Mouse (Mus musculus): Measurements from ENCODE around the gene Rasl12. TPM values are rescaled to one million over a fixed set of nuclear protein-coding genes. Genes with fewer than 3 reads are reported as not detected.

Gene Rasl12
- polyA plus RNA-seq, 1 experiment, result 0.05 TPM

DNA sequence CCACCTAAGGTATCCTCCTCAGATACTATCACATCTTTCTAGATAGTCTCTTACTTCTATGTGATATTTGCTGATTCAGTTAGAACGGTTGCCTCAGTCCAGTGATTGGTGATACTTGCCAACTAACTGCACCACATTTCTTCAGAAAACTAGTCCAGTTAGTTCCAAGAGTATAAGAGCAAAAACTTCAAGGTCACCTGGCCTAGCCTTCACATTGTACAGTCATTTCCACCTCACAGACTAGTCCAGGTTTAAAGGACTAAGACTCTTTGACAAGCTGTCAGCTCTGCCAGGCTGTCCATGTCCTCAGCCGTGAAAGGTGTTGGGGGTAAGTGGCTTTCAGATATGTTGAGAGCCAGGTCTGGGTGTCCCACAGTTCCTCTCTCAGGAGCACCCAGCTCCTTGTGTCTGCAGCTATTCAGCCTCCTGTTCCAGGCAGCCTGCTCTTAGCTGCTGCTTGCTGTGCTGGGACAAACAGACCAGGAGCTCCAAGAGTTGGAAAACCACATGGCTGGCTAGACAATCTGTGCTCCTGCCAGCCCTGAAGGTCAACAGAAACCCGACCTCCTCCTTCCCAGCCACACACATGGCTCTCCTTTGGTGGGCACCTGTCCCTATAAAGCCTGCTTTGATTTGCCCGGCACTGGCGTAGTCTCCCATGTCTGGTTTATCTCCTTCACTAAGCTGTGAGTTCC, 23.7 kb upstream of the Rasl12 start:
- H3K4me3 ChIP-seq (ENCODE audit: insufficient read depth, poor library complexity, severe bottlenecking), result no peak overlapping the region
- no peaks in the 10 kb centered on the region for H3K79me3 ChIP-seq (ENCODE audit: low read depth)
- TF ChIP-seq FOSL1 (IDR thresholded peaks at IDR 0.05; ENCODE audit: insufficient read depth, low read length, poor library complexity, severe bottlenecking) (no peak), MYOD1 (IDR thresholded peaks at IDR 0.05; ENCODE audit: control insufficient read depth, insufficient read length, low read depth) (no peak), MAX (IDR thresholded peaks at IDR 0.05) (no peak), CTCF (IDR thresholded peaks at IDR 0.05; ENCODE audit: control insufficient read depth, insufficient read depth, insufficient read length) (no peak), MYOG (IDR thresholded peaks at IDR 0.05; ENCODE audit: control insufficient read depth, extremely low read depth, insufficient read length) (no peak), USF1 (IDR thresholded peaks at IDR 0.05; ENCODE audit: low read depth) (no peak)
- no peaks in the 10 kb centered on the region for H3K27me3 ChIP-seq (ENCODE audit: control insufficient read depth, insufficient read depth, insufficient read length)
- no peak overlapping the region for H3ac ChIP-seq (ENCODE audit: control insufficient read depth, insufficient read length, low read depth)
- H3K36me3 ChIP-seq (ENCODE audit: control insufficient read depth, insufficient read depth), result no peaks in the 10 kb centered on the region
- H3K79me2 ChIP-seq (ENCODE audit: control insufficient read depth, insufficient read depth), result no peaks in the 10 kb centered on the region

DNA sequence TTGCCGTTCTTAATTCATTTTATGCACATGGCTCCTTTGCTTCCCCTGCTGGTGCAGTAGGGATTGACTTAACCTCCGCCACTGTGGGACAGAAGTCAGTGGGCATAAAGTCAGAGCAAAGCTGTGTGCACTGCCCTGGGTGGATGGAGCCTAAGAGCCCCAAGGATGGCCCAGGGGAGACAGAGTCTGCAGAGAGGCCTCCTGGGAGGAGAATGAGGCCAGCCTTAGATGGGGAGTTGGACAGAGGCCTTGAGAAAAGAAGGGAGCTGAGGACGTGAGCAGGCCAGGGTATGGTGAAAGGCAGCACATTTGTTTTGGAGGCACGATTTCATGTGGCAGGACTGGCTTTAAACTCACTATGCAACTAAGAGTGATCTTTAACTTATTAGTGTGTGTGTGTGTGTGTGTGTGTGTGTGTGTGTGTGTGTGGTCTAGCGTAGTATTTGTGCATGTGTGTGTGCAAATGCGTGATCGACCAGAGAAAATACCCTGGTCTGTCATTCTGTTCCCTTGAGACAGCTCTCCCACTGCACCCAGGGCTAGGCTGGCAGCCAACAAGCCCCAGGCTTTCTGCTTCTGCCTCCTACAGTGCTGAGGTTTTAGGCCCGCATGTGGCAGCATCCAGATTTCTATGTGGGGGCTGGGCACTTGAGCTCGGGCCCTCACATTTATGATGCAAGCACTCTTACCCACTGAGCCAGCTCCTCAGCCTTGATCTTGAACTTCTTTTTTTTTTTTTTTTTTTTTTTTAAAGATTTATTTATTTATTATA, 23.0 kb upstream of the Rasl12 start:
- H3K27me3 ChIP-seq (ENCODE audit: control insufficient read depth, insufficient read depth, insufficient read length), result no peaks in the 10 kb centered on the region

DNA sequence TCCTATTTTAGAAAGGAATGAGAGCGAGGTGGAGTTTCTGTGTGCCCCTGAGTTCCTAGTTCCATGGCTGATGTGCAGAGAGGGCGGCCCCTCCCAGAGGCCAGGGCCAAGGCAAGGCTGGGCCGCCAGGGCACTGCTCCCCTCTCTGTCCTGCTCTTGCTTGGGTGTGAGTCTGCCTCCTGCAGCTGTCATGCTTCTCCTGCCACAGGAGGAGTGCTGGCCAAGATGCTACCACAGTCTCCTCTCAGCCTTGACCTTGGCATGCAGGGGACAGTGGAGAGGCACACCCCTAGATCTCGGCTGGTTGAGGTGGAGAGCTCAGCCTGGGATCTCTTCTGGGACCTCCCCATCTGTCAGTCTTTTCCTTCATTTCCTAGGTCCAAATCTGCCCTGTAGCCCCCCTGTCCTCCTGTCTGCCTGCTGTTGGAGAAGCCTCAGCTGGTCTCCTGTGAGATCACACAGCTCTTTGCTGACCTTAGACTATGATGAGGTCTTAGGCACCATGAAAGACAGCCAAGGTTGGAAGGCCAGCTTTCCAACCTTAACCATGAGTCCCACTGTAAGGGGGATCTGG, 17.2 kb upstream of the Rasl12 start:
- Histone ChIP-seq H3K36me3 (ENCODE audit: control insufficient read depth, insufficient read depth) (peaks cover 5% of the 10 kb centered on the region), H3ac (ENCODE audit: control insufficient read depth, insufficient read length, low read depth) (no peak overlapping the region), H3K79me3 (ENCODE audit: low read depth) (no peaks in the 10 kb centered on the region), H3K27me3 (ENCODE audit: control insufficient read depth, insufficient read depth, insufficient read length) (no peaks in the 10 kb centered on the region), H3K79me2 (ENCODE audit: control insufficient read depth, insufficient read depth) (no peaks in the 10 kb centered on the region), H3K4me3 (ENCODE audit: insufficient read depth, poor library complexity, severe bottlenecking) (no peak overlapping the region)
- TF ChIP-seq MYOG (IDR thresholded peaks at IDR 0.05; ENCODE audit: control insufficient read depth, extremely low read depth, insufficient read length) (no peak), CEBPB (IDR thresholded peaks at IDR 0.05; ENCODE audit: low read depth) (no peak), MYOD1 (IDR thresholded peaks at IDR 0.05; ENCODE audit: control insufficient read depth, insufficient read length, low read depth) (no peak), MAX (IDR thresholded peaks at IDR 0.05) (no peak), USF1 (IDR thresholded peaks at IDR 0.05; ENCODE audit: low read depth) (no peak), FOSL1 (IDR thresholded peaks at IDR 0.05; ENCODE audit: insufficient read depth, low read length, poor library complexity, severe bottlenecking) (no peak), CTCF (IDR thresholded peaks at IDR 0.05; ENCODE audit: control insufficient read depth, insufficient read depth, insufficient read length) (no peak)

More for the DNA sequence above, 23.0 kb upstream of the Rasl12 start:
- no peak for TF ChIP-seq MYOG (IDR thresholded peaks at IDR 0.05; ENCODE audit: control insufficient read depth, extremely low read depth, insufficient read length)
- no peak for TF ChIP-seq MYOD1 (IDR thresholded peaks at IDR 0.05; ENCODE audit: control insufficient read depth, insufficient read length, low read depth)
- H3K4me3 ChIP-seq (ENCODE audit: insufficient read depth, poor library complexity, severe bottlenecking), result no peak overlapping the region
- peaks cover 4% of the 10 kb centered on the region for H3K36me3 ChIP-seq (ENCODE audit: control insufficient read depth, insufficient read depth)
- H3ac ChIP-seq (ENCODE audit: control insufficient read depth, insufficient read length, low read depth), result no peak overlapping the region
- no peaks in the 10 kb centered on the region for H3K79me2 ChIP-seq (ENCODE audit: control insufficient read depth, insufficient read depth)
- no peaks in the 10 kb centered on the region for H3K79me3 ChIP-seq (ENCODE audit: low read depth)

DNA sequence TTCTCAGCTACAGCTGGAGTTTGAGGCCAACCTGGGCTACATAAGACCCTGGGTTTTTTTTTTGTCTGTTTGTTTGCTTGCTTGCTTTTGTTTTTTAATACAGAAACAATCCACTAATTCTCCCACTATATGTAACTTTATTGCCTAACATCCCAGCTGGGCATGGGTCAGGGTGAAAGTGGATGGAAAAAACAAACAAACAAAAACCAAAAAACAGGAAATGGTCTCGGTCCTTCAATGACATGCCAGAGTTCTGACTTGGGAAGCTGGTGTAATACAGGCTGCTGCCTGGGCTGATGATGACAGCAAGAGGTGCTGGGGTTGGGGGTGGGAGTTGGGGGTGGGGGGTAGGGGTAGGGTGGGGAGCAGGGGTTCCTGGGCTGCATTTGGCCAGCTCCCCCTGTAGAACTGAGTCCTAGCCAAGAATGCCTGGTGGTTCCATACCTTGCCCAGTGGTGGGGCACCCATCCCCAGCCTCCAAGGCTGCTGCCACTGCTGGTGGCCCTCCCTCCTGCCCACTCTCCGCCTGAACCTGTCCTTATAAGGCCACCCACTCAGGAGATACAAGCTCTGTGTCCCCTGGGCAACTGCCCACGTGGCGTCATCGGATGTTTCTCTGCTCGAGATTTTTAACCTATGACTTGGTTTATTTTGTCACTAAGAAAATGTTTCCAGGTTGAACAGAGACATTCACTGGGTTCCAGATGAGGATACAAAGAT, 16.1 kb upstream of the Rasl12 start:
- H3K27me3 ChIP-seq (ENCODE audit: control insufficient read depth, insufficient read depth, insufficient read length), result no peaks in the 10 kb centered on the region
- H3K79me3 ChIP-seq (ENCODE audit: low read depth), result no peaks in the 10 kb centered on the region
- H3ac ChIP-seq (ENCODE audit: control insufficient read depth, insufficient read length, low read depth), result no peak overlapping the region
- TF ChIP-seq MAX (IDR thresholded peaks at IDR 0.05), result no peak
- no peak overlapping the region for H3K4me3 ChIP-seq (ENCODE audit: insufficient read depth, poor library complexity, severe bottlenecking)
- H3K79me2 ChIP-seq (ENCODE audit: control insufficient read depth, insufficient read depth), result no peaks in the 10 kb centered on the region
- H3K36me3 ChIP-seq (ENCODE audit: control insufficient read depth, insufficient read depth), result peaks cover 5% of the 10 kb centered on the region

DNA sequence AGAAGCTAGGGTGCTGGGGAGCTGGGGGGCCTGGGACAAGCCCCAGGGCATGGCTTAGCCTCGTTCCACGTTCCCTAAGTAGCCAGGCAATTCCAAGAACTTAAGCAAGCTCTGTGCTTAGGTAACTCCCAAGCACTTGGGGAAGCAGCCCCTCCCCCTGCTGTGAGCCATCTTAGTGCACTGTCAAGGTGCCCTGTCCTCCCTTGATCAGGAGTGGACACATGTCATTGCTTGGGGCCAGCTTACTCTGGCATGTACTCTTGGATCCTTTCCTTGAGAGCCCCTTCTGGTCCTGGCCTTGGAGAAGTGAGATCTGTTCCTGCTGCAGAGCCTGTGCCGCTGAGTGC, 15.6 kb upstream of the Rasl12 start:
- H3K79me3 ChIP-seq (ENCODE audit: low read depth), result no peaks in the 10 kb centered on the region
- H3K79me2 ChIP-seq (ENCODE audit: control insufficient read depth, insufficient read depth), result no peaks in the 10 kb centered on the region
- no peak for TF ChIP-seq MYOG (IDR thresholded peaks at IDR 0.05; ENCODE audit: control insufficient read depth, extremely low read depth, insufficient read length)
- TF ChIP-seq CTCF (IDR thresholded peaks at IDR 0.05; ENCODE audit: control insufficient read depth, insufficient read depth, insufficient read length), result no peak
- TF ChIP-seq MYOD1 (IDR thresholded peaks at IDR 0.05; ENCODE audit: control insufficient read depth, insufficient read length, low read depth), result no peak
- no peak for TF ChIP-seq MAX (IDR thresholded peaks at IDR 0.05)
- TF ChIP-seq USF1 (IDR thresholded peaks at IDR 0.05; ENCODE audit: low read depth), result no peak
- TF ChIP-seq CEBPB (IDR thresholded peaks at IDR 0.05; ENCODE audit: low read depth), result no peak
- no peak for TF ChIP-seq FOSL1 (IDR thresholded peaks at IDR 0.05; ENCODE audit: insufficient read depth, low read length, poor library complexity, severe bottlenecking)

More for the DNA sequence above, 15.6 kb upstream of the Rasl12 start:
- Histone ChIP-seq H3K36me3 (ENCODE audit: control insufficient read depth, insufficient read depth) (peaks cover 5% of the 10 kb centered on the region), H3K4me3 (ENCODE audit: insufficient read depth, poor library complexity, severe bottlenecking) (no peak overlapping the region), H3K27me3 (ENCODE audit: control insufficient read depth, insufficient read depth, insufficient read length) (no peaks in the 10 kb centered on the region), H3ac (ENCODE audit: control insufficient read depth, insufficient read length, low read depth) (no peak overlapping the region)

Data from C2C12 (cell line).